Mouse (Mus musculus) fat pad, adult 2 months (tissue): ENCODE results near the gene Zfp111.

ENCODE experiments used
- DNase-seq: peaks from one replicate; pipeline ENCODE4 v3.0.0-alpha.2; 2011; ENCODE audit warnings: low read depth, low spot score; ENCODE audit errors: extremely low read depth

Gene Zfp111

GRCm38 (mm10) chr7:24211343-24211742 lies at the start of gene Zfp111:
Gene Zfp111, minus strand, starts transcription at chr7:24211443.
- DNase-seq = no peak

- no peak for DNase-seq
These were observed 48.7 kb upstream of the Zfp111 start for GRCm38 (mm10) chr7:24260000-24260312.

- no peak for DNase-seq
These were observed 48.2 kb upstream of the Zfp111 start for GRCm38 (mm10) chr7:24259306-24259999.

- DNase-seq = peak; percentile 52
These were observed 43.6 kb upstream of the Zfp111 start, which contains the start of gene Zfp108 for GRCm38 (mm10) chr7:24254633-24255474. Gene Zfp108, plus strand, starts transcription at chr7:24254794.

GRCm38 (mm10) chr7:24253779-24254615 lies 42.8 kb upstream of the Zfp111 start:
- no peak for DNase-seq

GRCm38 (mm10) chr7:24237040-24237791 lies 26.0 kb upstream of the Zfp111 start, which contains the start of gene Zfp109:
Gene Zfp109, minus strand, starts transcription at chr7:24237560.
- DNase-seq = no peak

- DNase-seq = no peak
These were observed 947 bp downstream of the Zfp111 start for GRCm38 (mm10) chr7:24210296-24210695.

- no peak for DNase-seq
These were observed 2.9 kb downstream of the Zfp111 start for GRCm38 (mm10) chr7:24208282-24208886.

GRCm38 (mm10) chr7:24207488-24208261 lies 3.6 kb downstream of the Zfp111 start:
- peak; percentile 25 for DNase-seq

GRCm38 (mm10) chr7:24196961-24197360 lies 14.3 kb downstream of the Zfp111 start:
- no peak for DNase-seq

GRCm38 (mm10) chr7:24193157-24193556 lies 18.1 kb downstream of the Zfp111 start:
- DNase-seq = no peak

- DNase-seq = no peak
These were observed 19.9 kb downstream of the Zfp111 start for GRCm38 (mm10) chr7:24191361-24191760.

GRCm38 (mm10) chr7:24189571-24189944 lies 21.7 kb downstream of the Zfp111 start:
- DNase-seq = no peak

GRCm38 (mm10) chr7:24188901-24189570 lies 22.2 kb downstream of the Zfp111 start:
- DNase-seq = no peak

GRCm38 (mm10) chr7:24187611-24188010 lies 23.6 kb downstream of the Zfp111 start:
- no peak for DNase-seq

- DNase-seq = no peak
These were observed 35.9 kb downstream of the Zfp111 start for GRCm38 (mm10) chr7:24175337-24175711.

GRCm38 (mm10) chr7:24174618-24175336 lies 36.5 kb downstream of the Zfp111 start, which contains the start of gene Zfp114:
Gene Zfp114, plus strand, starts transcription at chr7:24175060.
- no peak for DNase-seq

GRCm38 (mm10) chr7:24172191-24172590 lies 39.1 kb downstream of the Zfp111 start:
- peak; percentile 59 for DNase-seq
